Mouse (Mus musculus) activated CD4-positive, CD25-positive, alpha-beta regulatory T cell, adult 9 weeks (primary cell): ENCODE measurements around the gene Pnpla7. TPM values are rescaled to one million over a fixed set of nuclear protein-coding genes. Genes with fewer than 3 reads are reported as not detected.

Source experiments
- polyA plus RNA-seq: library from polyadenylated mRNA; unstranded; fragments of 100-300 nt; shearing (Covaris generic); gene quantifications from one replicate; pipeline ENCODE4 v1.2.1, GENCODE M21; 2017

Pnpla7 gene
- 95.9 TPM for polyA plus RNA-seq

DNA sequence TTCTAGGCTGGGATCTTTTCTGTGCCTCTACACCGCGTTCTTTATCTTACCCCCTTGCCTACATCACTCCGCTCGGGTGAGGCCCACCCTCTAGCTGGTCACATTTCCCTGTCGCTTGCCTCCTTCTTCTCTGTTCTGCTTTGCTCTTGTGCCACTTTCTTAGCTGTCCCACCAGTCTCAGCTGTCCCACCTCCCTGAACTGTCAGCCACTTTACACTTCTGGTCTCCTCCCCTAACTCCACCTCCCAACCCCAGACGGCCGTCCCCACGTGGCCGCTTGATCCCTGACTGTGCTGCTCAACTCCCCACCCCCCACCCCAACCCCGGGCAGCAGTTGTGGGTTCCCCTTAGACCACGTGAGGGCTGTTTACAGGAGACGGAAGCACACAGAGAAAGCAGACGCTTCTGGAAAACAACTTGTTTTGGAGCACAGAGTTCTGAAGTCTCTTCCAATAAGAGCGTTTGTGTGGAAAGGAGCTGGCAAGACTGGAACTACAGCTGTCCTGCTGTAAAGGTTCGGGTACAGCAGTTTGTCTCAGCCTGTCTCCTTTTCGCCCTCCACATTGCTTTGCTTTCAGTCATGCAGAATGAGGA lies at the start of gene Pnpla7:
Gene Pnpla7, plus strand, starts transcription at position 330 of the 594 bp plus-strand sequence.

DNA sequence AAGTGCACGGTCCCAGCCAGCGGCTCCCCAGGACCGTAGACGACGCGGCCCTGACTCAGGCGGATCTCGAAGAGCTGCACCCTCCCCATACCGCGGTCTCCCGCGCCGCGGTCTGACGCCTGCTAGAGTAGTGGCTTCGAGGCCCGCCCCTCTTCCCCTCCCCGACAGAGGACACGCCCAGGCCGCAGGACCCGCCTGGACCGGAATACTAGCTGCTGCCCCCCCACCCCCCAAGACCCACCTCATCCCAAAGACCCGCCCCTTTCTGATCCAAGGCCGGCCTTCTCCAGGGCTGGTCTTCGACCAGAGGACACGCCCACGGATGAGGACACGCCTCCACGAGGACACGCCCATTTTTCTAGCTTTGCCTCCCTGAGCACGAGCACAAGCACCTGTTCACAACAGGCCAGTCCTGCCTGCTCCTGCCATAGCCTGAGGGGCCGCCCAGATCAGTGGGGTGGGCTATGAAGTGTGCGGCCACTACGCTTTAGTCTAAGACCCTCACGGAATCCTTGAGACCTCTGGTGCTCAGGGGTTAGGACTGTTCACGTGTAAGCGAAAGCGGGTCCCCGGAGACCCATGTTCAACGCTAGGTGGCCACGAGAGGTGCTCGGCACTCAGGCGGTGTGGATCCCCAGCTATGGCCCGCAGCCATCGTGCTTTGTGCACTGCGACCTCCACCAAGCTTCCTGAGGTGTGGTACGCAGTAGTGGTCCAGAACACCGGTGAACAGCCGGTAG lies 40.6 kb upstream of the Pnpla7 start, which contains the start of gene Arrdc1:
Gene Arrdc1, minus strand, starts transcription at position 196 of the 740 bp plus-strand sequence.

GRCm38 (mm10) chr2:24949421-24950188 lies 26.2 kb upstream of the Pnpla7 start, which contains the start of gene Zmynd19:
Gene Zmynd19 (plus strand): TSS chr2:24949792.

DNA sequence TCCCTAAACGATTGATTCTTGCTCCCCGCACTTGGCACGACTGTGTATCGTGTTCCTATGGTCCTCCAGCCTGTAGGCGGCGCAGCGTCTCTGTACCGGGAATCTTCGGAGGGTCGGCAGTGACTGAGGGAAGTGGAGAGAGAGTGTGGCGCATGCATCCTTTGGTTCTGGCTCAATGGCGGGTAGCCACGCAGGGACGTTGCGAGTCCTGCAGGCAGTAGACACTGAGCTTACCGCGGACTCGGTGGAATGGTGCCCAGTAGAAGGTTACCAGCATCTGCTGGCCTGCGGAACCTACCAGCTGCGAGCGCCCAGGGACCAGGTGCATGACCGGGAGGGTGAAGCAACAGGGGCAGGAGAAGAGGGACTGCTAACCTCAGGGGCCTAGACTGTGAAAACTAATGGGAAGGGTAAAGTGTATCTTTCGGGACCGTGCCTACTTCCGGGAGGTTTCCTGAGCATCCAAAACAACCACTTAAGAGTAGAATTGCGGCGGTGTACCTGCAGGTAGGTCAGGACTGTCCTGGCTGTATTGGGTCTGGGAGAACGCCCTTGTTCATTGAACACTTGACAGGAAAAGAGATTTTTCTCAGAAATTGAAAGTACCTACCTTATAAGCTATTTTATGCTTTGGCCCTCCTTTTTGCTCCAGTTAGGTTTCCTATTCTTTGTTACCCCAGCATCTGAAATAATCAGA lies 13.4 kb upstream of the Pnpla7 start, which contains the start of gene Dph7:
Gene Dph7, plus strand, starts transcription at position 97 of the 697 bp plus-strand sequence.

GRCm38 (mm10) chr2:24974906-24975703 lies 728 bp upstream of the Pnpla7 start, which contains the start of gene Mrpl41:
Gene Mrpl41 (minus strand): TSS chr2:24975098.

GRCm38 (mm10) chr2:25054221-25055067 lies 78.6 kb downstream of the Pnpla7 start, which contains the start of gene Nsmf:
Gene Nsmf (plus strand): TSS chr2:25054355.

DNA sequence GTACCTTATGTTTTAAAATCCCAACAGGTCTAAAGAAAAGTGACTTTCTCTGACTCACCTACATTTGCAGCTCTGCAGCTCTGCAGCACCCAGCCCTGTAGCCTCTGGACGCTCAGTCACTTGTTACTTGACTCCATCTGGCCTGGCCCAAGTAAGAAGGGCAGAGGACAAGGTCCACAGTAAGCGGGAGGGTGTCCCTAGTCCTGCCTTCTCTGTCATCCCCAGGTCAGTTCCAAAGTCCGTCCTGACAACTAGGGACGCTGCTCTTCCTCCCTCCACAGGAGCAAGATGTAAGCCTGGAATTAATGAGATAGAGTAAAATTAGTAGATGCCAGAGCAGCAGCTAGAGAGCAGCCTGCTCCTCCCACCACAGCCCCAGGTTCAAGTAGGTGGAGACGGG lies 104.2 kb downstream of the Pnpla7 start, which contains the start of gene Entpd8:
Gene Entpd8, plus strand, starts transcription at position 229 of the 400 bp plus-strand sequence.

GRCm38 (mm10) chr2:25095109-25095850 lies 119.4 kb downstream of the Pnpla7 start, which contains the start of gene Noxa1:
Gene Noxa1 (minus strand): TSS chr2:25095149.

Other genes with a start within 250 kb of the Pnpla7 start
- 0.04 TPM for gene Cacna1b, start 212.9 kb upstream of the Pnpla7 start, polyA plus RNA-seq
- gene Ehmt1, start 56.4 kb upstream of the Pnpla7 start, polyA plus RNA-seq, result 54.5 TPM
- 279 TPM for gene Arrdc1, start 40.8 kb upstream of the Pnpla7 start, polyA plus RNA-seq
- 0.84 TPM for gene Zmynd19, start 26.2 kb upstream of the Pnpla7 start, polyA plus RNA-seq
- gene Dph7, start 13.6 kb upstream of the Pnpla7 start, polyA plus RNA-seq, result 31.2 TPM
- gene Mrpl41, start 935 bp upstream of the Pnpla7 start, polyA plus RNA-seq, result 104 TPM
- gene Nsmf, start 78.3 kb downstream of the Pnpla7 start, polyA plus RNA-seq, result 30.6 TPM
- gene Entpd8, start 104.3 kb downstream of the Pnpla7 start, polyA plus RNA-seq, result 0.48 TPM
- 13.2 TPM for gene Noxa1, start 119.1 kb downstream of the Pnpla7 start, polyA plus RNA-seq
- not detected for gene Nrarp, start 204.7 kb downstream of the Pnpla7 start, polyA plus RNA-seq
- 153 TPM for gene Tor4a, start 220.9 kb downstream of the Pnpla7 start, polyA plus RNA-seq
- 167 TPM for gene Nelfb, start 235.5 kb downstream of the Pnpla7 start, polyA plus RNA-seq
- not detected for gene Stpg3, start 238.6 kb downstream of the Pnpla7 start, polyA plus RNA-seq
- gene Fam166a, start 242.7 kb downstream of the Pnpla7 start, polyA plus RNA-seq, result not detected
- 235 TPM for gene Tubb4b, start 248.7 kb downstream of the Pnpla7 start, polyA plus RNA-seq